ENCODE assay signal across 26 mouse cellular contexts in the genomic region with DNA sequence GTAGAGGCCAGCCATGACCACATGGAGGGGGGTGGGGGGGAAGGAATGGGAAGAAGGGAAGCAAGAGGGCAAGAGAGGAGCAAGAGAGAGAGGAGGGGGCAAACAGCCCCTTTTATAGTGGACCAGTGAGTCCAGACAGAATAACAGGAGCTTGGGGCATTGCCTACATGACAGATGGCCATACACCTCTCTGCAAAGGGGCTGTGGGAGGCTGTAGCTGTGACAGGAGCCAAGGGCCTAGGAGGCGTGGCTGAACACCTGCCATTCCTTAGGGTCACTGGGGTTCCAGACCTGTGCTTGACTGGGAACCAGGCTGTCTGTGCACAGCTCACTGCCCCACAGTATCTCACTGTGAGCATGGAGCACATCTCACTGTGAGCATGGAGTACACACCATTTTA.
"Had no signal": no experiment of that assay in that cellular context is flagged by ENCODE, and none has a peak within 500 bp of the region (broad histone marks: within the 10 kb centered on the region; RNA-seq: fewer than 3 reads in every experiment).

No protein-coding gene starts in this region.

- H3K4me3 ChIP-seq: heart, embryonic 10.5 days; heart, embryonic 12.5 days; hindbrain, embryonic 13.5 days; hindbrain, embryonic 15.5 days; kidney, embryonic 15.5 days; layer of hippocampus, adult 2 months; left cerebral cortex, adult 2 months; limb, embryonic 10.5 days; limb, embryonic 12.5 days; liver, embryonic 13.5 days; liver, embryonic 15.5 days had no signal

- ATAC-seq: hindbrain, postnatal 0 days; intestine, embryonic 16.5 days had no signal

- H3K4me1 ChIP-seq: hindbrain, embryonic 13.5 days; hindbrain, embryonic 15.5 days; kidney, embryonic 15.5 days; limb, embryonic 10.5 days; limb, embryonic 12.5 days; liver, embryonic 13.5 days; liver, embryonic 15.5 days had no signal

- H3K36me3 ChIP-seq: heart, embryonic 10.5 days; heart, embryonic 12.5 days; hindbrain, embryonic 13.5 days; hindbrain, embryonic 15.5 days; kidney, embryonic 15.5 days; limb, embryonic 10.5 days; limb, embryonic 12.5 days; liver, embryonic 13.5 days; liver, embryonic 15.5 days had no signal

- DNase-seq: gastrocnemius, postnatal 14 days; gastrocnemius, postnatal 36 days; heart, adult 18-20 months; heart, postnatal 14 days; heart, postnatal 36 days; kidney, adult 11 months; kidney, adult 2 months; kidney, adult 9 months; kidney, postnatal 14 days; kidney, postnatal 36 days; liver; liver, embryonic 13.5 days had no signal

- H3K4me2 ChIP-seq: heart, embryonic 12.5 days; hindbrain, embryonic 13.5 days; hindbrain, embryonic 15.5 days; kidney, embryonic 15.5 days; limb, embryonic 12.5 days; liver, embryonic 11.5 days; liver, embryonic 13.5 days; liver, embryonic 15.5 days had no signal

- H3K27ac ChIP-seq: heart, embryonic 10.5 days; hindbrain, embryonic 13.5 days; hindbrain, embryonic 15.5 days; hindbrain, postnatal 0 days; kidney, embryonic 15.5 days; kidney, postnatal 0 days; layer of hippocampus, adult 2 months; left cerebral cortex, adult 2 months; limb, embryonic 10.5 days; limb, embryonic 12.5 days; liver, embryonic 13.5 days; liver, embryonic 15.5 days had no signal

- H3K9me3 ChIP-seq: heart, embryonic 10.5 days; heart, embryonic 12.5 days; hindbrain, embryonic 15.5 days; kidney, embryonic 15.5 days; limb, embryonic 10.5 days; limb, embryonic 12.5 days; liver, embryonic 13.5 days; liver, embryonic 15.5 days had no signal

- H3K9ac ChIP-seq: heart, embryonic 12.5 days; hindbrain, embryonic 13.5 days; hindbrain, embryonic 15.5 days; kidney, embryonic 15.5 days; limb, embryonic 12.5 days; liver, embryonic 13.5 days; liver, embryonic 15.5 days had no signal

- H3K27me3 ChIP-seq: heart, embryonic 12.5 days; hindbrain, embryonic 13.5 days; hindbrain, embryonic 15.5 days; kidney, embryonic 15.5 days; limb, embryonic 12.5 days; liver, embryonic 13.5 days; liver, embryonic 15.5 days had no signal
